Mouse (Mus musculus): ENCODE measurements at regions not wholly inside any gene's neighbourhood (a gene's known extent, or its start where the extent isn't known, plus 50 kb on each side); places are given as distances from the start of the nearest gene placed in this dataset.

- TF ChIP-seq CTCF (IDR thresholded peaks at IDR 0.05; ENCODE audit: low read depth, low read length): no peak
- no peak for TF ChIP-seq POLR2AphosphoS5 (IDR thresholded peaks at IDR 0.05; ENCODE audit: insufficient replicate concordance, low read depth, low read length)
- no peak for TF ChIP-seq GATA1 (IDR thresholded peaks at IDR 0.05; ENCODE audit: borderline replicate concordance, low read length)
- no peak for TF ChIP-seq TAL1 (conservative IDR thresholded peaks at IDR 0.05; ENCODE audit: low read depth, low read length)
- no peak for TF ChIP-seq GATA2 (IDR thresholded peaks at IDR 0.05; ENCODE audit: borderline replicate concordance, low read depth, low read length)
- Histone ChIP-seq H3K4me3 (ENCODE audit: low read depth, low read length) (no peak overlapping the region), H3K9me3 (replicated peaks) (no peaks in the 10 kb centered on the region), H3K27me3 (ENCODE audit: insufficient read depth, low read length) (0 out of 2 replicates have a peak, but pooled peaks cover 3% of the 10 kb centered on the region), H3K36me3 (replicated peaks) (no peaks in the 10 kb centered on the region), H3K4me1 (ENCODE audit: insufficient read depth, low read depth, low read length) (peaks cover 18% of the 10 kb centered on the region)
- DNase-seq (ENCODE audit: low spot score) (no peak), ATAC-seq (ENCODE audit: extremely low read depth, insufficient number of reproducible peaks, low FRiP score, poor library complexity, severe bottlenecking) (no peak)
These were observed 86.7 kb upstream of the Jun start for GRCm38 (mm10) chr4:95138676-95139075.

GRCm38 (mm10) chr4:95141253-95141652 is 89.2 kb upstream of the Jun start:
- Histone ChIP-seq H3K27me3 (ENCODE audit: insufficient read depth, low read length) (0 out of 2 replicates have a peak, but pooled peaks cover 3% of the 10 kb centered on the region), H3K4me1 (ENCODE audit: insufficient read depth, low read depth, low read length) (peaks cover 5% of the 10 kb centered on the region; the same call in 1 of the 2 replicates), H3K36me3 (replicated peaks) (no peaks in the 10 kb centered on the region), H3K9me3 (replicated peaks) (no peaks in the 10 kb centered on the region), H3K4me3 (ENCODE audit: low read depth, low read length) (no peak overlapping the region)
- ATAC-seq (ENCODE audit: extremely low read depth, insufficient number of reproducible peaks, low FRiP score, poor library complexity, severe bottlenecking): no peak
- TF ChIP-seq POLR2AphosphoS5 (IDR thresholded peaks at IDR 0.05; ENCODE audit: insufficient replicate concordance, low read depth, low read length): no peak
- no peak for TF ChIP-seq TAL1 (conservative IDR thresholded peaks at IDR 0.05; ENCODE audit: low read depth, low read length)
- no peak for TF ChIP-seq GATA1 (IDR thresholded peaks at IDR 0.05; ENCODE audit: borderline replicate concordance, low read length)
- TF ChIP-seq GATA2 (IDR thresholded peaks at IDR 0.05; ENCODE audit: borderline replicate concordance, low read depth, low read length): no peak
- TF ChIP-seq CTCF (IDR thresholded peaks at IDR 0.05; ENCODE audit: low read depth, low read length): no peak
- DNase-seq (ENCODE audit: low spot score): no peak

GRCm38 (mm10) chr4:95143130-95143529 is 91.1 kb upstream of the Jun start:
- TF ChIP-seq CTCF (IDR thresholded peaks at IDR 0.05; ENCODE audit: low read depth, low read length): no peak
- TF ChIP-seq GATA1 (IDR thresholded peaks at IDR 0.05; ENCODE audit: borderline replicate concordance, low read length): no peak
- no peak for TF ChIP-seq TAL1 (conservative IDR thresholded peaks at IDR 0.05; ENCODE audit: low read depth, low read length)
- TF ChIP-seq GATA2 (IDR thresholded peaks at IDR 0.05; ENCODE audit: borderline replicate concordance, low read depth, low read length): no peak
- no peak for TF ChIP-seq POLR2AphosphoS5 (IDR thresholded peaks at IDR 0.05; ENCODE audit: insufficient replicate concordance, low read depth, low read length)
- ATAC-seq (ENCODE audit: extremely low read depth, insufficient number of reproducible peaks, low FRiP score, poor library complexity, severe bottlenecking) (no peak), DNase-seq (ENCODE audit: low spot score) (no peak)
- Histone ChIP-seq H3K4me1 (ENCODE audit: insufficient read depth, low read depth, low read length) (peaks cover 5% of the 10 kb centered on the region; the same call in 1 of the 2 replicates), H3K4me3 (ENCODE audit: low read depth, low read length) (no peak overlapping the region), H3K36me3 (replicated peaks) (no peaks in the 10 kb centered on the region), H3K27me3 (ENCODE audit: insufficient read depth, low read length) (0 out of 2 replicates have a peak, but pooled peaks cover 3% of the 10 kb centered on the region), H3K9me3 (replicated peaks) (no peaks in the 10 kb centered on the region)

- ATAC-seq (ENCODE audit: extremely low read depth, insufficient number of reproducible peaks, low FRiP score, poor library complexity, severe bottlenecking) (no peak), DNase-seq (ENCODE audit: low spot score) (no peak)
- Histone ChIP-seq H3K4me3 (ENCODE audit: low read depth, low read length) (no peak overlapping the region), H3K27me3 (ENCODE audit: insufficient read depth, low read length) (0 out of 2 replicates have a peak, but pooled peaks cover 3% of the 10 kb centered on the region), H3K4me1 (ENCODE audit: insufficient read depth, low read depth, low read length) (peaks cover 5% of the 10 kb centered on the region; the same call in 1 of the 2 replicates), H3K9me3 (replicated peaks) (no peaks in the 10 kb centered on the region), H3K36me3 (replicated peaks) (no peaks in the 10 kb centered on the region)
- no peak for TF ChIP-seq GATA2 (IDR thresholded peaks at IDR 0.05; ENCODE audit: borderline replicate concordance, low read depth, low read length)
- no peak for TF ChIP-seq GATA1 (IDR thresholded peaks at IDR 0.05; ENCODE audit: borderline replicate concordance, low read length)
- no peak for TF ChIP-seq CTCF (IDR thresholded peaks at IDR 0.05; ENCODE audit: low read depth, low read length)
- TF ChIP-seq POLR2AphosphoS5 (IDR thresholded peaks at IDR 0.05; ENCODE audit: insufficient replicate concordance, low read depth, low read length): no peak
- TF ChIP-seq TAL1 (conservative IDR thresholded peaks at IDR 0.05; ENCODE audit: low read depth, low read length): no peak
These were observed 91.6 kb upstream of the Jun start for GRCm38 (mm10) chr4:95143668-95144067.

- Histone ChIP-seq H3K4me3 (ENCODE audit: low read depth, low read length) (no peak overlapping the region), H3K4me1 (ENCODE audit: insufficient read depth, low read depth, low read length) (peaks cover 5% of the 10 kb centered on the region; the same call in 1 of the 2 replicates), H3K36me3 (replicated peaks) (no peaks in the 10 kb centered on the region), H3K9me3 (replicated peaks) (no peaks in the 10 kb centered on the region), H3K27me3 (ENCODE audit: insufficient read depth, low read length) (0 out of 2 replicates have a peak, but pooled peaks cover 3% of the 10 kb centered on the region)
- ATAC-seq (ENCODE audit: extremely low read depth, insufficient number of reproducible peaks, low FRiP score, poor library complexity, severe bottlenecking) (no peak), DNase-seq (ENCODE audit: low spot score) (no peak)
- TF ChIP-seq CTCF (IDR thresholded peaks at IDR 0.05; ENCODE audit: low read depth, low read length) (no peak), POLR2AphosphoS5 (IDR thresholded peaks at IDR 0.05; ENCODE audit: insufficient replicate concordance, low read depth, low read length) (no peak), GATA1 (IDR thresholded peaks at IDR 0.05; ENCODE audit: borderline replicate concordance, low read length) (no peak), GATA2 (IDR thresholded peaks at IDR 0.05; ENCODE audit: borderline replicate concordance, low read depth, low read length) (no peak), TAL1 (conservative IDR thresholded peaks at IDR 0.05; ENCODE audit: low read depth, low read length) (no peak)
These were observed 92.4 kb upstream of the Jun start for GRCm38 (mm10) chr4:95144440-95144839.

- H3K4me1 ChIP-seq (ENCODE audit: insufficient read depth, low read depth, low read length): peaks cover 4% of the 10 kb centered on the region; the same call in 1 of the 2 replicates
- no peaks in the 10 kb centered on the region for H3K9me3 ChIP-seq (replicated peaks)
- ATAC-seq (ENCODE audit: extremely low read depth, insufficient number of reproducible peaks, low FRiP score, poor library complexity, severe bottlenecking): no peak
- 0 out of 2 replicates have a peak, but pooled peaks cover under 1% of the 10 kb centered on the region for H3K27me3 ChIP-seq (ENCODE audit: insufficient read depth, low read length)
- no peak for DNase-seq (ENCODE audit: low spot score)
- H3K4me3 ChIP-seq (ENCODE audit: low read depth, low read length): no peak overlapping the region
- H3K36me3 ChIP-seq (replicated peaks): no peaks in the 10 kb centered on the region
- TF ChIP-seq TAL1 (conservative IDR thresholded peaks at IDR 0.05; ENCODE audit: low read depth, low read length) (no peak), POLR2AphosphoS5 (IDR thresholded peaks at IDR 0.05; ENCODE audit: insufficient replicate concordance, low read depth, low read length) (no peak), CTCF (IDR thresholded peaks at IDR 0.05; ENCODE audit: low read depth, low read length) (no peak), GATA1 (IDR thresholded peaks at IDR 0.05; ENCODE audit: borderline replicate concordance, low read length) (no peak), GATA2 (IDR thresholded peaks at IDR 0.05; ENCODE audit: borderline replicate concordance, low read depth, low read length) (no peak)
These were observed 94.2 kb upstream of the Jun start for GRCm38 (mm10) chr4:95146268-95146667.

All from G1E (cell line).